Mouse (Mus musculus): ENCODE measurements around the gene Pgghg. TPM values are rescaled to one million over a fixed set of nuclear protein-coding genes. Genes with fewer than 3 reads are reported as not detected.

The Pgghg gene
- 10 to 100 TPM; 31.6 to 37.2 TPM for total RNA-seq (2021)
- long read RNA-seq, experiment 1, partial matches to known transcripts = 7 of 34 reads
- long read RNA-seq, experiment 1, other reads (novel, unspliced or antisense) = 23 of 34 reads
- long read RNA-seq, experiment 2, transcript Pgghg-201 (14 exons, 2,981 nt) = major isoform, 10 of 33 reads
- long read RNA-seq, experiment 2, partial matches to known transcripts = 9 of 33 reads
- long read RNA-seq, experiment 2, other reads (novel, unspliced or antisense) = 14 of 33 reads

DNA sequence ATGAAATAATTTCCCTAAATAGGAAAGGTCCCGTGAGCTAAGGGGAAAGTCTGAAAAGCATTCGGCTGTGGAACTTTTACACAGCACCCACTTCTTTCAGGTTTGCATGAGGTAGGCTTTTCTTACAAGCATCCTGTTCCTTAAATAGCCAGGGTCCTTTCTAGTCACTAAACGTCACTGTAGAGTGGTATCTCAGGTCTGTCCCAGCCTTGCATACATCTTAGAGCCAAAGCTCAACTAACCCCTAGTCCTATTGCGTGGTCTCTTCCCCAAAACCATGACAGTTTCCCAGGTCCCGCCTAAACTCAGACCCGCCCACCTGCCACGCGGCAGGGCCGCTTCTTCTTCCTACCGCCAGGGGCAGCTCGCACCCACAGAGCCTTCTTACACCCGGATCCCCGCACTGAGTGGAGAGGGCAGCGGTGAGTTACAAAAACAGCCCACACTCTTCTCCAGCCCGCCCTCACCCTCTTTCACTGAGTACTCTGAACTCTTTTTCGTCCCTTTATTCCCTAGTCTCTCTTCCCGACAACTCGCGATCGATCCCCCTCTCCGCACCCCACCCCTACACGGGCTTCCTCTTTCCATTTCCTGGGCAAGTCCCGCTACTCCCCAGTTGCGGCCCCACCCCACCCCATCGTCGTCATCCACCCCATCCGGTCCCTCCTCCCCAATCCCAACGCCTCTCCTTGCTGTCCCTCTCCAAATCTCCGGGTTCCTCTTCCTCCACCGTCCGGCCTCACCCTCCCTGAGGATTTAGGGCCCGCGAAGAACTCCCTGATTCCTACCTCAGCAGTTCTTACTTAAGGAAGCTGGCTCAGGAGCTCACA, at the start of gene Pgghg:
Pgghg (plus strand) TSS at position 170 of the 830 bp plus-strand sequence.
- DNase-seq = peak; percentile 93

DNA sequence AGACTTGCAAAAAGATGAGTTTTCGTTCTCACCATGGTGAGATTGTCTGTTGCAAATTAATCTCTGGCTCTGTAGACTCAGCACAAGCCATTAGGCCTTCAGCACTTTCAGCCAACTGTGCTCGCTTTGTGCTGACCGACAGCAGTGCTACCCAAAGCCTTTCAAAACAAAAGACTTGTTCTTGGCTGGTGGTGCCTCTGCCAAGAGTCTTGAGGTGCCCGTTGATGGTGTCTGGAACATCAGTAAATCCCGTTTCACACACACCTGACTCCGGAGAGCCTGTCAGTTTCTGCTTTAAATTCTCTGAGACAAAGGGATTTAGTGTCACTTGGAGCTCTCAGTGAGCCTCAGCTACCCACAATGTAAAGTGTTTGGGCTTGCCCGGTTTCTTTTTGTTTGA, 47.2 kb upstream of the Pgghg start:
- no peak for DNase-seq

DNA sequence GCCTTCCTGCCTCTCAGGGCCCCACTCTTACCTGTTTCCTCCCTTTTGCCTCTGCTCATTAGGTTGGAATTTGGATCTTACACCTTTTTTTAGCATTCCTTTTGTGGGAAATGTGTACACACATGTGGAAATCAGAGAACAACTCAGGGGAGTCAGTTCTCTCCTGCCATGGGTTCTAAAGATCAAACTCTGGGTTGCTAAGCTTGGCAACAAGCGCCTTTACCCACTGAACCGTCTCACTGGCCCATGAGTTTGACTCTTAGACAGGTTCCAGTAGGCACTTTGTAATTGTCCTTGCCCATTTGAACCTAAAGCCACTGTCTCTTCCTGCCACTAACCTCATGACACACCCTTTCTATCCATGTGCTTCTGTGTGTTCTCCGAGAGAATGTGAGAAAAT, 46.6 kb upstream of the Pgghg start:
- no peak for DNase-seq

DNA sequence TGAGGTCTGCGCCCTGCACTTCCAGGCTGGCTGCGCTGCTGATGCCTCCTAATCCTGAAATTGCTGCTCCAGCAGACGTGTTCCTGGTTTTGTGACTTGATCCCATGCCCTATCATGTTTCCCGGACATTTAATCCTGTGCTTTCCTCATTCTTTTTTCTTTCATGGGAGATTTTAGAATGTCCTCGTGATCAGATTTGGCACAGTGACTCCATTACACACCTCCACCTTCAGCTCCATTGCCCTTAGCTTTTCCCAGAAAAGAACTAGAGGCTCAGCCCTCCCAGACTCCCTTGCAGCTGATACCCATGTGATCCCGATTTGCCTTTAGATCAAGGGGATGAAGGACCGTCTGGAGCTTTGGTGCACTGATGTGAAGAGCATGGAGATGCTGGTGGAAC, 43.3 kb upstream of the Pgghg start:
- DNase-seq = no peak

DNA sequence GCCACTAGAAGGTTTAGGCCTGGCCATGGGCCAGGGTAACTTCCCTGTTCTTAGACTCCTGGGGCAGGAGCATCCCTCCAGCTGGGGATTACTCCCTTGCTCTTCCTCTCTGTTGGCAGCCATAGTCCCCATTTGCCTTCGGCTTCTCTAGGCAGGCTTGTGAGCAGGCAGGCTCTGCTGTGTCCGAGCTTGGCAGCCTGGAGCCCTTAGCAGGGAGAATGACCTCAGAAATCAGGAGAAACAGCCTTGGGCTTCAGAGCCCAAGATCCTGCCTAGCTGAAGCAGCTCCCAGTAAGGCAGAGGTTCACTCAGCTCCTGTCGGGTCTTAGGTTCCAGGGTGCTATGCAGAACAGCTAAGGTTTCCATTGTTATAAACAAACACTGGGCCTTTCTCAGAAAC, 42.1 kb upstream of the Pgghg start:
- peak; percentile 58 for DNase-seq

DNA sequence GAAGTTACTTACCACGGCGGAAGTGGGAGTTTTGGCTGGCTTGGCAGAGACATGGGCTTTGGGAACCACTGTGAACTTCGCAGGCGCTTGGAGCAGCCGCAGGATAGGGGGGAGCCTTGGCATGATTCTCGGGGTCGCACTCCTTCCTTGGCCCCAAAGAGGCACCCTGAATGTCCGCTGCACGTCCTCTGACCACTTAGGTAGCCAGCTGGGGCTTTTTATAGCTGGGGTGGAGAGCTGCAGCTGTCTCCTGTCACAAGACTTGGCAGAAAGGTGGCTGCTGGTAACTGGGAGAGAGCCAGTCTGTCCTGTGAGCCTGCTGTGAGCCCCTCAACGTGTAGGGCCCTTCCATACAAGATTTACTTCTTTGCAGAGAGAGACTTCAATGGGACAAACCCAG, 41.0 kb upstream of the Pgghg start, which contains the start of gene Cox8b:
Cox8b (minus strand) TSS at position 227 of the 400 bp plus-strand sequence.
- DNase-seq = peak; percentile 69

DNA sequence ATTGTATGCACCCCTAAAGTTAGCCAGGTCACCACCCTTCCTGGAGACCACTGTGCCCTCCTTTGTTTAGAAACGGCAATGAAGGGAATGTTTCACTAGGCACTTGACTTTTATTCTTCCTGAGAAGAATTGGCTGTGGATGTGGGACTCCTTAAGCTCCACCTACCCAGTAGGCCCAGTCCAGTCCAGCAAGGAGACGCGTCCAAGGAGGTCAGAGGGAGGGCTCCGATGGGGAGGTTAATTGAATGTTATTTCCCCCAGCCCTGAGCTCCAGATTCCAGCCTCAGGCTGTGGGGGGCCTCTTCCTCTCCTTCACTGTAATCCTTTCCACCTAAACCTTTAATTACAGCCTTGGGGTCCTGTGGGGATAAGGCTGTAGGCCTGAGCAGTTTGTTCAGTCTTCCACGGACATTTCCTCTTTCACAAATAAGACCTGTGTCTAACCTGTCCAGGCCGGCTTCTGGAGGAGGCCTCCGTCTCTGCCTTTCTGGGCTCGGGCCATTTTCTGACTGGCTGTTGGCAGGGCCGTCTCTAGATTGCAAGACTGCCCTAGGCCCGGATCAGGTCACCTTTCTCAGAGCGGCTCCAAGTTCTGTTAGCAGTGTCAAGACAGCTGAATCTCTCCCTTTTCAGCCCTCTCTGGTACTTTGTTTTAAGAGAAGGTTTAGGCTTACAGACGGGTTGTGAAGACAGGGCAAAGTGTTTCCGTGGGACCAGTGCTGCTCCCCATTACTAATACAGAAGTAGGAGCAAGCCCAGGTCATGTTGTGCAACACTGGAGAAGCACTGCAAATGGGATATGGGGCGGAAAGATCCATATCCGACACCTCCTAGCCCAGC, 38.9 kb upstream of the Pgghg start:
- DNase-seq = peak; percentile 74

DNA sequence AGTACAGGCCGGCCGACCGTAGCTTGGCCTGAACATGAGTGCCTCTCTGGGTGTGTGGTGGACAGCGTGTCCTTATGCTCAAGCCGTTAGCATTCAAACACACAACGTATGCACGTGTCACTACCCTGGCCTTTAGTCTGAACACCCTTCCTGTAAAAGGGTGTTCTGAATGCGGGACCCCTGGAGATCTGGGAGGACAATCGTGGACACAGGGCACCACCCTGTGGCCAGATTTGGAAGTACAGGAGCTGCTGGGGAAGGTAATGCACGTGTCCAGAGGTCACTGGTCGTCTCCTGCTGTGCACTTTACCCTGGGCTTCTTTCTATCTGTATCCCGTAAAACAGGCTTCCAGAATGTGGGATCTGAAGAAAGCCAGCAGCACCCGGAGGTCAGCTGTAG, 38.0 kb upstream of the Pgghg start:
- DNase-seq = peak; percentile 90

DNA sequence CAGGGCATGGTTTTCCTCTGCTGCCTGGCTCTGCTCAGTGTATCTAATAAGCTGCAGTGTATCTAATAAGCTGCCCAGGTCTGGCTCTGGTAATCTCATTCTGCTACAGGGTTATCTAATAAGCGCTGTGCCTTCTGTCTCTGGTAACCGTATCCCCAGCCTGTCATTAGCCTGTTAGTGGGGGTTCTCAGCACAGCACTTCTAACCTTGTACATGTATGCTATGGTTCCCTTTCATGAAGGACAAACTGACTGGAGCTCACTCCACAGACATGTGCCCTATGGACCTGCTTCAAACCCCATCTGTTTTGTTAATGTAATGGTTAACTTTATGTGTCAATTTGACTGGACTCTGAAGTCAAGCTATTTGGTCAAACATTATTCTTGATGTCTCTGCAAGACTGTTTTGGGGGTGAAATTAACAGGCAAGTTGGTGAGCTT, 35.5 kb upstream of the Pgghg start:
- DNase-seq = no peak

DNA sequence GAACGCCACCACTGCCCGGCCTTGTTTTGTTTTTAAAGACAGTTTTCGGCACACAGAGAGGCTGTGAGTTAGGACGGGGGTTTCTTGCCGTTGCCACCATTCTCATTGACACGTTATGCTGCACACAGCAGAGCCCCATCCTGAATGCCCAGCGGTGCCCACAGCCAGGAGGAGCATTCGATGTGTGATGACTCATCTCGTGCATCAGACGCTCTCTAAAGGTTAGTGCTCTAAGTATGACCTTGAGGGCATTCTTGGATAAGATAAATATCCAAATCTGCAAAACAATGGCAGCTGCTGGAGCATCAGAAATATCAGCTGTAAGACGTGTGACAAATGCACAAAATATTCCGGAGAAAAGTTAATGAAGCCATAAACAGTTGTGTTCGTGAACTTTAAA, 34.1 kb upstream of the Pgghg start:
- DNase-seq = peak; percentile 65

DNA sequence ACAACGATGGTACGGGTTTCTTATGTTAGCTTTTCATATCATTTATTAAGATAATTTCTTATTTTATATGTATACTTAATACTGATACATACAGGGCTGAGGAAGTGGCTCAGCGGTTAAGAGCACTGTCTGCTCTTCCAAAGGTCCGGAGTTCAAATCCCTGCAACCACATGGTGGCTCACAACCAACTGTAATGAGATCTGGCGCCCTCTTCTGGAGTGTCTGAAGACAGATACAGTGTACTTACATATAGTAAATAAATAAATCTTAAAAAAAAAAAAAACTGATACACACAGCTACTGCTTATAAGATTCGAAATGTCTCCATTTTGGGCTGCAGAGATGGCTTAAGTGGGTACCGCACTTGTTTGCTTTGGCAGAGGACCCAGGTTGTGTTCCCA, 33.5 kb upstream of the Pgghg start:
- no peak for DNase-seq

DNA sequence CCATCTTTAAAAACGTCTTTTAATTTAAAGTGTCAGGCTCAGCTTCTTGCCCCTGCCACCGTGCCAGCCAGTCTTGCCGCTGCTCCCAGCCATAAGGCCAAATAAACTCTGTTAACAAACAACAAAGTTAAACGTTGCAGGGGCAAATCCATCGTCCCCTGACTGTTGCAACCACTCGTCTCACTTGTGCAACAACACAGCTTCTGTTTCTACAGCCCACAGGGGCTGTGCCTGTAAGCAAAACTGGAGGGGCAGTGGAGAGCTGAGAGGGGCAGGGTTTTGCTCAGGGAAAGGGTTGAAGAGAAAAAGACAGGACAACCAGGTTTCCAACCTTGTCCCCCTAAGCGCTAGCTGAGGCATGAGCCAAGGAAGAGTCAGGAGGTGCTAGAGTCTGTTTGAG, 33.0 kb upstream of the Pgghg start:
- DNase-seq = peak; percentile 38

DNA sequence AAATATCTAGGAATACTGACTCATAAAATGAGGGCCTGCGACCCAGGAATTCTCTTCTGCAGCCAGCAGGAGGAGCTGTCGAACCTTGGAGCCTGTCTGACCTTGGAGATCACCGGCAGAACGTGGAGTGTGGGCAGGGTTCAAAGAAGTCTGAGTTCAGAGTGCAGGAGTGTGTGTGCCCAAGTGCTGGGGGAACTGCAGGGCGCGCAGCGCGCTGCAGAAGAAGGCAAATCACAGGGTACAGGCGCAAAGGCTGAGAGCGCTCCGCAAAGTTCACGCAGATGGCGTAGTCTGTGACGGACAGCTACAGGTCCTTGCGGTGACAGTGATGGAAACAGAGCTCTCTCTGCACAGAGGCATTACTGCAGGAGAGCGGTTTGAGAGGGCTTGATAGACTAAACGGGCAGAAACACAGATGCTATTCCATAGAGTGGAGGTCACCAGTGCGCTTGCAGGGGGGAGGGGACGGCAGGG, 32.5 kb upstream of the Pgghg start:
- peak; percentile 89 for DNase-seq

DNA sequence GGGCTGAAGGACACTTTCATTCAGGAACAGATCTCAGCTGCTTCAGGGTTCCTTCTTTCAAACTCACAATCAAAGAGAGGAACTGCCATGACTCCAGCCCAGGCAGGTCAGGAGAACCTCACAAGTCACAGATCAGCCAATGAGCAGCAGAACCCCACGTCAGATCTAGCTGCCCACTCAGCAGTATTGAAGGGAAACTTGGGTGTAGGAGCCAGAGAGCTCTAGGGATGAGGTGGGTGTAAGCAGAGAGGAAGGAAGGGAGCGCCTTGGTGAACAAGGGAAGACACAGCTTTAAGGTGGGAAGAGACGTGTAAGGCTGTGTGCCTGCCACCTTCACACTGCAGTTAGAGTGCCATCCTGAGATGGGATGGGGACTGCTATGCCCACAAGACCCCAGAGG, 28.9 kb upstream of the Pgghg start:
- DNase-seq = no peak

DNA sequence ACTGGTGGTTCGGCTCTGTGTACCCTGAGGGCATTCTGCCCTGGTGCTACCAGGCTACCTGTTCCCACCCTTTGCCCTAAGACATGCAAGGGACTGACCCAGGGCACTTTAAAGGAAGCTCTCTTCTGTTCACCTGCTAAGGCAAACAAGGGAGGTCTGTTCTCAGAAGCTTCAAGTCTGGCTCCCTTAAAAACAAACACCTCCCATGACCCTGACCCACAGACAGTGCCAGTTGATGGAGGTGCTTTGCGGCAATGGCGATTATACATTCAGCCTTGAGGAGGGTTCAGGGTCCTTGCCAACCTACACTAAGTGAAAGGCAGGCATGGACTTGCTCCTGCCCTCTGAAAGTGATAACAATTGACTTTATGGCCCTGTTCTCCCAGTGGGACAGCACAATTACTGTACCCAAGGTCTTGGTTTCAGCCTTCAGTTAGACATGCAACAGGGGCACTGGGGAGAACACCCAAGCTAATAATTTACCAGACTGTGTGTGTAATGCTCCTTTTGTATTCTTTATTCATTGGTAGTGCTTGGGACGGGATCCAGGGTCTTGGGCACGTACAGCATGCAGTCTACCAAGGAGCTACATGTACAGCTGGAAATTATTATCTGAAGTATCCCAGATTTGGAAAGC, 28.2 kb upstream of the Pgghg start:
- DNase-seq = no peak

DNA sequence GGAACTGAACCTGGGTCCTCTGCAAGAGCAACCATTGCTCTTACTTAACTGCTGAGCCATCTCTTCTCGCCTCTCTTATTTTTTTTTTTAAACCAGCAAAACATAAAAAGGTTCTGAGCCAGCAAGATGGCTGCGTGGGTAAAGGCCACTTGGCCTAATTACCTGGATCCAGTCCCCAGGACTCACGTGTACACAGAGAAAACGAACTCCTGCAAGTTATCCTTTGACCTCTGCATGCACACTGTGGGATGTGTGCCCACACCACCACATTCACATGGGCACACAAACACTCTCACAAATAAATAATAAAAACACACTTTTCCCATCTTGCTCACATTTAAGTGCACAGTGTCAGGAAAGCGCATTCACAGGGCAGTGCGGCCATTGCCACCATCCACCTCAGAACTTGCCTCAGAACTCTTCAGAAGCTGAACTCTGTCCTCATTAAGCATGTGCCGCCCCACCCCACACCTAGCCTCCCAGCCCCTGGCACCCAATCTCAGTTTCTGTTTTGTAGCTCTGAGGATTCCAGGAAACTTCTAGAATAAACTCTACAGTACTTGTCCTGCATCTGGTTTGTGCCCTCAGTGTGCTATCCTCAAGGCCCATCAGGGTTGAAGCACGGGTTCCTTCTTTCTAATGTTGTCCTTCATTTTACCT, 27.0 kb upstream of the Pgghg start:
- no peak for DNase-seq

DNA sequence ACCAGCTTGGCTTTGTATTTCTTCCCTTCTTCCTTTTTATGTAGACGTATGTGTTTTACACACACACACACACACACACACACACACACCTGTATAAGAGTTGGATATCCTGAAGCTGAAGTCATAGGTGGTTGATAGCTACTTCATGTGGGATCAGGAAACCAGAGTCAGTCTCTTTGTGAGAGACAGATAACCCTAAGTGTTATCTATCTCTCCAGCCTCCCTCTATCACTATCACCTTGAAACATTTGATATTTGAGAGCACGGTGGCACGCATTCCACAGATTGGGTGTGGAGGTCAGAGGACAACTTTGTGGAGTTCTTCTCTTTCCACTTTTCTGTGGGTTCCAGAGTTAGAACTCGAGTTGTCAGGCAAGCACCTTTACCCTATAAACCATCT, 21.3 kb upstream of the Pgghg start:
- no peak for DNase-seq

DNA sequence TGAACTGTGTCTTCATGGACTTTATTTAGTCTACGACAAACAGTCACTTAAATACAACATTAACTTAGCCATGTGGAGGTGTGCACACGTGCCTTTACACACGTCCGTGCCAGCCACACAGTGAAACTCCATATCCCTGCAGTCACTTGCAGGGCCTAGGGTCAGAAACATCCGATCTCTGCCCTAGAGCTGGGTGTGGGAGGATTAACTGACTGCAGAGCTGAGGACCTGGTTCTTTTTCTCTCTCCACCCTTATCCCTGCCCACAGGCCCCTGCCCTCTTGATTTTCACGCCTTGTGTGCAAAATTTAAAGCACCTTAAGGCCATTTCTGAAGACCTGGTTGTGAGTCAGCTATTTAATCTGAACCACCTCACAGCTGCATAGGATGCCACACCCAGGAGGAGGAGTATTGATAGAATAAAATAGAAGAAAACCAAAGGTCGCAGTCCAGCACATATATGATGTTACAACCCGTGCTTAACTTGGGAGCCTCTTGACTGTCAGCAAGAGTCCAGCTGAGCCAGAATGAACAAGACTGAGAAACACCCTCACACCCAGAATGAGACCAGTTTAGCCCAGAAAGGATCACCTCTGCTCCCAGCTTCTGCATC, 20.7 kb upstream of the Pgghg start, which contains the start of gene Nlrp6:
Nlrp6 (plus strand) TSS at position 485 of the 612 bp plus-strand sequence.
- DNase-seq = no peak

DNA sequence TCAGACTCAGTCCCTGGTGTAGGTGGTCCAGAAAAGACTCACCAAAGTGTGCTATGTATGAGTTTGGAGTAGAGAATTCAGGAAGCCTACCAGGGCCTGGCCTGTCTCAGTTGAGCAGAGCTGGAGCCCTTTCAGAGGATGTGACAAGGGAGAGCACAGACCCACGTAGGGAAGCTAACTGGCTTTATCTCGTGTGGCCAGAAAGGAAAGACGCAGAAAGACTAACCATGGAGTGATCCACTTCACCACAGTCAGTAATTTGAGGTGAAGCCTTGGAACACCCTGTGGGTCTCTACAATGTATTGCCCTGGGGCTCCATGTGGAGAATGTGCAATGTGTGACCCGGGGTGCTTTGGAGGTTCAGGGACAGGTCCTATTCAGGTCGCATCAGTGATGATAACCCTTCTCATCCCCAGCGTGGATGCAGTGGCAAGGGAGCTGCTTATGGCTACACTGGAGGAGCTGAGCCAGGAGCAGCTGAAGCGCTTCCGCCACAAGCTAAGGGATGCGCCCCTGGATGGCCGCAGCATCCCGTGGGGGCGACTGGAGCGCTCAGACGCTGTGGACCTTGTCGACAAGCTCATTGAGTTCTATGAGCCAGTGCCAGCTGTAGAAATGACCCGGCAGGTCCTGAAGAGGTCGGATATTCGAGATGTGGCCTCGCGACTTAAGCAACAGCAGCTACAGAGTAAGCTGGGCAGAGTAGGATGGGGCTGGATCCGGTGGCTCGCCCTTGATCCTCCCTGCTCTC, 19.8 kb upstream of the Pgghg start:
- DNase-seq = no peak

DNA sequence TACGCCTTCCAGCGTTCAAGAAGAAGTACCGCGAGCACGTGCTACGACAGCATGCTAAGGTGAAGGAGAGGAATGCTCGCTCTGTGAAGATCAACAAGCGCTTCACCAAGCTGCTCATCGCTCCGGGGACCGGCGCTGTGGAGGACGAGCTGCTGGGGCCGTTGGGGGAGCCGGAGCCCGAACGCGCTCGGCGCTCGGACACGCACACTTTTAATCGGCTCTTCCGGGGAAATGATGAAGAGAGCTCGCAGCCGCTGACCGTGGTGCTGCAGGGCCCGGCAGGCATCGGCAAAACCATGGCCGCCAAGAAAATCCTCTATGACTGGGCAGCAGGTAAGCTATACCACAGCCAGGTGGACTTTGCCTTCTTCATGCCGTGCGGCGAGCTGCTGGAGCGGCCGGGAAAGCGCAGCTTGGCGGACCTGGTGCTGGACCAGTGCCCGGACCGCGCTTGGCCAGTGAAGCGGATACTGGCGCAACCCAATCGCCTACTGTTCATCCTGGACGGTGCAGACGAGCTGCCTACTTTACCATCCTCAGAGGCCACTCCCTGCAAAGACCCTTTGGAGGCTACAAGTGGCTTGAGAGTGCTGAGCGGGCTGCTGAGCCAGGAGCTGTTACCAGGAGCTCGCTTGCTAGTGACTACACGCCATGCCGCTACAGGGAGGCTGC, 18.7 kb upstream of the Pgghg start:
- DNase-seq = peak; percentile 80
